Mouse (Mus musculus): ENCODE results near the gene Adarb2. TPM values are rescaled to one million over a fixed set of nuclear protein-coding genes. Genes with fewer than 3 reads are reported as not detected.

The Adarb2 gene
- total and polyA plus RNA-seq, 3 experiments, result not detected

DNA sequence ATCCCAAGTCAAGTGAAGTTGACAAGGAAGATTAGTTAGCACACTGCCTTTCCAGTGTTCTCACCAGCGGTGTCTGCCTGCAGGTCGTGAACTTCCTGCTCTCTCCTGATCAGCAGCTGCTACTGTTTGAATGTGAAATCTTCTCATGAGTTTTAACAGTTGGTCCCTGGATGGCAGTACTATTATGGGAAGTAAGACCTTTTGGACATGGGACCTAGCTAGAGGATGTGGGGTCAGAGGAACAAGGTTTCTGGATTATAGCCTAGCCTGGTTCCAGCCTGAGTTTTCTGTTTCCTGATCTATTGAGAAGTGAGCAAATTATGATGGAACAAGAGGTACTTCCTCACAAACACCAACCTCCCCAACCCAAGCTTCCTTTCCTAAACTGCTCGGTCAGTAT, 441.3 kb downstream of the Adarb2 start (continued):
- no peak for TF ChIP-seq GABPA (IDR thresholded peaks at IDR 0.05; ENCODE audit: insufficient replicate concordance, low read depth, low read length)

DNA sequence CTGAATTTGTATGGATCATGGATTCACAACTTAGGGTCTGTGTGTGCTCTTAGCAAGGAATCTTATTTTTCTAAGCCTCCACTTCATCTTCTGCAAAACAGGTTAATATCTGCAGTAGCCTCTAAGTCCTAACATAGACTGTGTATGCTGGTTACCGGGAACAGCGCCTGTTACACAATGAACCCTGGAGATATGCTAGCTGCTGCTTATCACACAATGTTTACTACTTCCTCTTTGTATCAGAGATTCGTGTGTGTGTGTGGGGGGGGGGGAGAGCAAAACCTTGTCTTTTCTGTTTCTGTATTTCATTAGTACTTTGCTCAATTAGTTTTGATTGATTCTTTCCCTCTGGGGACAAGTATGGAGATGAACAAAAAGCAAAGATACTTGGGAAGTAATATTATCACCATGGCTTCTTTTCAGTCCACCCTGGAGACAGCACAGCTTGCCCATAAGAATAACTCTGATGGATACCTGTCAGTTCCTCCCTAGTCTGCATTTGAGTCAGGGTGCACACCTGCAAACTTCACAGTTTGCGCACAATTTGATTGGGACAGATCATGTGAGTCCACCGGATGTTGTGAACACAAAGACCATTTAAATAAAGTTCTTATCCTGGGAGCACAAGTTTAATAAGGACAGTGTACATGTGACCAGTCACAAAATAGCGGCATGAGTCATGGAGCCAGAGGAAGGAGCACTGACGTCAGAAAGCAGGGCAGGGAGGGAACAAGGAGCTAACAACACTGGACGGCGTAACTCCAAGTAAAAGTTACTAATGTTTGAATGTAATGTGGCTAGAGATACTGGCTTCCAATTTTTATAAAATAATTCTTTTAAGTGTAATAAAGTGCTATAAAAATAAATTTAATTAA, 442.4 kb downstream of the Adarb2 start:
- no peak for DNase-seq (ENCODE audit: extremely low read depth)
- H3K4me1 ChIP-seq (ENCODE audit: control insufficient read depth in 1 of 2, insufficient read depth in 2 of 2), result peaks cover 0 to 8% of the 10 kb centered on the region in 2 experiments; a peak in 1 of 4 replicates
- H3K9me3 ChIP-seq (replicated peaks; ENCODE audit: low read length), result no peaks in the 10 kb centered on the region
- H3K36me3 ChIP-seq (replicated peaks in 1 of 2; ENCODE audit: control insufficient read depth in 1 of 2, insufficient read depth in 1 of 2, low read length in 1 of 2), result no peaks in the 10 kb centered on the region
- no peaks in the 10 kb centered on the region for H3K27me3 ChIP-seq (replicated peaks)
- H3K4me2 ChIP-seq (ENCODE audit: insufficient read depth, low read depth, poor library complexity, severe bottlenecking), result no peak overlapping the region
- no peak overlapping the region for H3K4me3 ChIP-seq (replicated peaks in 1 of 3; ENCODE audit: low read depth in 2 of 3, low read length in 2 of 3, poor library complexity in 1 of 3)
- TF ChIP-seq CHD1 (IDR thresholded peaks at IDR 0.05; ENCODE audit: low read depth, low read length), result no peak
- dilution Hi-C loops (cut with MboI; ENCODE audit: extremely low pct_ligation_motif_present, extremely low pct_unique_long_range_greater_than_20kb, low sequenced_read_pairs) (no loop called here), in situ Hi-C loops (cut with MboI; ENCODE audit: low pct_ligation_motif_present, low pct_unique_long_range_greater_than_20kb, low sequenced_read_pairs) (no loop called here)
- no peak overlapping the region for H3K9ac ChIP-seq (ENCODE audit: insufficient read depth, low read depth)
- no peaks in the 10 kb centered on the region for H3K79me2 ChIP-seq (replicated peaks; ENCODE audit: control insufficient read depth, extremely low read depth, insufficient read depth, poor library complexity, severe bottlenecking)
- H3K27ac ChIP-seq (ENCODE audit: insufficient read depth, low read depth), result no peak overlapping the region

- H3K9me3 ChIP-seq (replicated peaks; ENCODE audit: low read length), result no peaks in the 10 kb centered on the region
- H3K36me3 ChIP-seq (replicated peaks in 1 of 2; ENCODE audit: control insufficient read depth in 1 of 2, insufficient read depth in 1 of 2, low read length in 1 of 2), result no peaks in the 10 kb centered on the region
- H3K27ac ChIP-seq (ENCODE audit: insufficient read depth, low read depth), result no peak overlapping the region
- no peak for DNase-seq (ENCODE audit: extremely low read depth)
- H3K4me3 ChIP-seq (replicated peaks in 1 of 3; ENCODE audit: low read depth in 2 of 3, low read length in 2 of 3, poor library complexity in 1 of 3), result no peak overlapping the region
- dilution Hi-C loops (cut with MboI; ENCODE audit: extremely low pct_ligation_motif_present, extremely low pct_unique_long_range_greater_than_20kb, low sequenced_read_pairs) (no loop called here), in situ Hi-C loops (cut with MboI; ENCODE audit: low pct_ligation_motif_present, low pct_unique_long_range_greater_than_20kb, low sequenced_read_pairs) (no loop called here)
- no peaks in the 10 kb centered on the region for H3K79me2 ChIP-seq (replicated peaks; ENCODE audit: control insufficient read depth, extremely low read depth, insufficient read depth, poor library complexity, severe bottlenecking)
- TF ChIP-seq IRF4 (IDR thresholded peaks at IDR 0.05; ENCODE audit: low read depth, low read length), result no peak
- TF ChIP-seq ETS1 (conservative IDR thresholded peaks at IDR 0.05; ENCODE audit: low read depth, low read length), result no peak
- TF ChIP-seq MAFK (IDR thresholded peaks at IDR 0.05; ENCODE audit: insufficient replicate concordance, low read length), result no peak
- TF ChIP-seq MYC (IDR thresholded peaks at IDR 0.05; ENCODE audit: low read depth, low read length), result no peak
- TF ChIP-seq TCF12 (IDR thresholded peaks at IDR 0.05; ENCODE audit: low read depth, low read length), result no peak
- no peak for TF ChIP-seq HCFC1 (IDR thresholded peaks at IDR 0.05; ENCODE audit: low read depth, low read length)
- no peak for TF ChIP-seq BHLHE40 (IDR thresholded peaks at IDR 0.05; ENCODE audit: low read depth, low read length)
- TF ChIP-seq POLR2A (IDR thresholded peaks at IDR 0.05; ENCODE audit: low read depth, low read length), result no peak
- TF ChIP-seq USF2 (conservative IDR thresholded peaks at IDR 0.05; ENCODE audit: low read depth, low read length), result no peak
- no peak for TF ChIP-seq UBTF (IDR thresholded peaks at IDR 0.05; ENCODE audit: low read depth, low read length)
- TF ChIP-seq NELFE (IDR thresholded peaks at IDR 0.05; ENCODE audit: low read depth, low read length), result no peak
- TF ChIP-seq RCOR1 (conservative IDR thresholded peaks at IDR 0.05; ENCODE audit: low read depth, low read length), result no peak
- no peak overlapping the region for H3K9ac ChIP-seq (ENCODE audit: insufficient read depth, low read depth)
- no peaks in the 10 kb centered on the region; a peak in 1 of 4 replicates for H3K4me1 ChIP-seq (ENCODE audit: control insufficient read depth in 1 of 2, insufficient read depth in 2 of 2)
- H3K4me2 ChIP-seq (ENCODE audit: insufficient read depth, low read depth, poor library complexity, severe bottlenecking), result no peak overlapping the region
- H3K27me3 ChIP-seq (replicated peaks), result no peaks in the 10 kb centered on the region
These were observed 446.6 kb downstream of the Adarb2 start for GRCm38 (mm10) chr13:8649261-8649660.
